Mouse (Mus musculus) embryo, embryonic 11 days (tissue): ENCODE results near the gene Il17rc.

Experiments used
- DNase-seq: peaks from one replicate; pipeline ENCODE4 v3.0.0-alpha.2; 2015

Gene Il17rc

DNA sequence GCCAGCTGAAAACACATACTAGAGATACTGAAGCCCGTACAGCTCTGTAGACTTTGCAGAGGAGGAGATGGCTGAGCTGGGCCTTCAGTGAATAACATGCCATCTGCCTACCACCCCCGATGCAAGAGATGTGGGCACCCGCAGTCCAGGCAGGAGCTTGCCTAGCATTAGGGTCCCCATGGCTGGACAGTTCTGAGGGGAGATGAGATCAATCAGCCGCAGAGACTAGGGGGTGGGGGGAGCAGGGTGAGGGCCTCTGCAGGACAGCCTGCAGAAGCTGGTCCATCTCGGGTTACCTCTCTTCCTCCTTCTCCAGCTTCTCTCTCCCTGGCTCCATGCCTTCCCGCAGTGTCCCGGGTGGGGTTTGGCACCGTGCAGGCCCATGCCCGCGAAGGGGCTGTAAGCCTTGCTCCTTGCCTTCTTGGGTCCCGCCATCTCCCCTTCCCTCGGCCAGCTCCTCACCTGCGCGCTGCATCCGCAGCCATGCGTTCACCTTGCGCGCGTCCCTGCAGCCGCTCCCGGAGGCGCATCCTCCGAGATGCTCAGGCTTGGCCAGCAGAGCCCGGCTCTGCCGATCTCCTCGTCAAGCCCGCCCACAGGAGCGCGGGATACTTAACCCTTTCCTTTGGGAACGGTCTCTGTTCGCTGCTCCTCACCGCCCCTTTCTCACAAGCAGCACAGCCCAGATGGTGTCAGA, 30.3 kb downstream of the Il17rc start, which contains the start of gene Prrt3:
Prrt3 (minus strand) TSS at position 544 of the 697 bp plus-strand sequence.
- peak; percentile 78 for DNase-seq

- no peak for DNase-seq
These were observed 31.6 kb downstream of the Il17rc start for GRCm38 (mm10) chr6:113502801-113503200.

DNA sequence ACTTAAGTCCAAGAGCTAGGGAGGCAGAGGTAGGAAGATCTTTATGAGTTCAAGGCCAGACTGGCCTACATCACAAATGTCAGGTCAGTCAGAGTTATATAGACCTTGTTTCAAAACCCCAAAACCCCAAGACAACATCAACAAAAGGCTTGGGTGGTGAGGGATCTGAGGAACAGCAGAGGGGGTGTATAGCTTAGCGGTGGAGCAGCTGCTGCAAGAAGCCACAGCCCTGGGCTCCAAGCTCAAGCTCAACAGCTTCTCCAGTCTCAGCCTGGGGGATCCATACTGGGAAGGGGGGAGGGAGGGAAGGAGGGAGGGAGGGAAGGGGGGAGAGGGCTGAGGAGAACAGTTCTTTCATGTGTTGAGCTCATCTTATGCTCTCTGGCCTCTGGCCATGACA, 34.5 kb downstream of the Il17rc start:
- no peak for DNase-seq

- DNase-seq: no peak
These were observed 35.9 kb downstream of the Il17rc start for GRCm38 (mm10) chr6:113507130-113507529.

GRCm38 (mm10) chr6:113508272-113508946, 37.2 kb downstream of the Il17rc start:
- DNase-seq: no peak

DNA sequence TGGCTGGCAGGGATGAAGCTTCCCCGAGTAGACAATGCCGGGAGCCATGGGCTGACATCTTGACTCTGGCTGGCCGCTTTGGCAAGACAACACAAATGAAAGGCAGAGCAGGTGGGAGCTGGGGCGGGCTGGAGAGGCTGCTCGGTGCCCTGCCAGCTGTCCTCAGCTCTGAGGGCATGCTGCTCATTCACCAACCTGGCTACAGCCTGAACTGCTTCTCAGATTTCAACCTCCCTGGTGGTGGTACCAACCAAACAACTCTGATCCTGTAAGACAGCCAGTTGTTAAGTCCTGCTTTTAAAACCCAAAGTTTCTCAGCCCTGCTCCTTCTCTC, 37.7 kb downstream of the Il17rc start:
- no peak for DNase-seq

- no peak for DNase-seq
These were observed 42.7 kb downstream of the Il17rc start for GRCm38 (mm10) chr6:113513944-113514343.

DNA sequence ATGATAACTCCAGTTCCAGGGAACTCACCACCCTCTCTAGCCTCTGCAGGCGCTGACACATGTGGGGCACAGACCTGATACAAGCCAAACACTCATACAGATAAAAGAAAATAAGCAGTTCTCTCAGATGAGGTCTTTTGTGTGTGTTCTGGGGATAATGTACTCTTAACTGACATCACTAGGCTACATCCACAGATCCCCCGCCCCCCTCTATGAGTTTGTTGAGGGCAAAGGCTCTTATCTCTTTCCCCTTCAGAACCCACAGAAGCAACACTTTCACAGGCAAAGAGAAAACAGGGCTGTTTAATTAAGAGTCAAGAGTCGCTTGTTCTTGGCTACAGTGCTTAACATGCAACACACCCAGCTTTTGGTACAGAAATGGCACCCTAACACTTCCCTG, 43.4 kb downstream of the Il17rc start:
- no peak for DNase-seq

DNA sequence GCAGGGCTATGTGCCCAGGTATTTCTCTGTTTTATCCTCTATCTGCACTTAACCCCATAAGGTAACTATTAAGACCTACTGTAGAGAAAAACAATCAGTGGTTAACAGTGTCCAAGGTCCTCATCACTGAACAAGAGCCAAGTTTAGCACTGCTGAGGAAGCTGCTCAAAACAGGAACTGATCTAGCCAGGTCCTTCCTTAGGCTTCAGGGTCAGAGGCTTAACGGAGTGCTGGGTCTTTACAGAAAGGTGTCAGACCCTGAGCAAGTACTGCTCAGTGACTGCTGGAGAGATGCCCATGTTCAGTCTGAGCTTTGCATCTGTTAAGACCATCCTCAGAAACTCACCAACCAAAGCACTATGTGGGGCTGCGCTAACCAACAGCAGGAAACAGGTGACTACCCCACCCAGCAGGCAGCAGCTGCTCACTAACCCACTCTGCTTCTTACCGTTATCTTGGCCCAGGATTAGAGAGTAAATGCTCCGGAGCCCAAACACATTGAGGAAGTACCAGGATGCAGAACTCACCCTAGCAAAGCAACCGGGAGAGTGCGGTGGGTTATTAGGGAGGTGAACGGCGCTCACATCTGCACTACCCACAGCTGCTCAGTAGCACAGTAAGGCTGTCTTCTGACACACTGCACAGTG, 46.3 kb downstream of the Il17rc start:
- DNase-seq: no peak

- no peak for DNase-seq
These were observed 51.1 kb downstream of the Il17rc start for GRCm38 (mm10) chr6:113522310-113522709.

GRCm38 (mm10) chr6:113523420-113523819, 52.2 kb downstream of the Il17rc start:
- DNase-seq: no peak

DNA sequence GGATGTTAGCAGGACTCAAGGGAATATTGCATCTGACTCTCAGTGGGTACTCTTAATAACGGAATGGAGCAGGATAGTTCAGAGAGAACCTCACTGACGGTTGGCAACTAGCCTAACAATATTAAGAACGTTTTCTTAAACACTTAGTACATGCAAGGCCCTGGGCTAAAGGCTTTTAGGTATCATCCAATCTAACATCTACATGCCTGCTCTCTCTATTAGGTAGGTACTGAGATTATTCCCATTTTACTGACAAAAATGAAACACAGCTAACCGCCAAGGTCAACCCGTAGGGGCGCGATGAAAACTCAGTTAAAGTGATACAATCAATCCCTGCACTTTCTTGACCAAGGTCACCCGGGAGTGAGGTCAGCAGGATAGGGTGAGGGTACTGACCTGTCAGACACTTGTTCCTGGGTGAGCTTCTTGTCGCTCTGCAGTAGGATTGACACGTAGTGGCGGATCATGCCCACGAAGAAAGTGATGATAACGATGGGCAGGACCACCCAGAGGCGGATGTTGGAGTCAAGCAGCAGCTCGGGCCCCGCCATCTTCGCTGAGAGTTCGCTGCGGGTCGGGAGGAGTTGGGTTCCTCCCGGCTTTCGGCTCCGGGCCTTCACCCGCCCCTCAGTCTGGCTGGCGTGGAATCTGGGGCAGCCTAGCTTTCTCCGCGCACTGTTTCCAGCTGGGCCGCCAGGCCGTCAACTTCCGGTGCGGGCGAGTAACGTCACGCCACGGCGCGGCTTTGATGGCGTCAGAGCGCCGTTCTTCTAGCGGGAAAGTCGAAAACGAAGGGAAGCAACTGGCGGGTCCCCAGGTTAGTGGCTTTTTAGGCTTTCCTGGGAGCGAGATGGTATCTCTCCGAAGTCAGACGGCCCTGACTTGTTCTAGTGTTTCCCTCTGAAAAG, 60.0 kb downstream of the Il17rc start, which contains the start of the genes Emc3 and Fancd2:
Emc3 (minus strand) TSS at position 721 of the 908 bp plus-strand sequence.
Fancd2 (plus strand) TSS at position 751 of the 908 bp plus-strand sequence.
- DNase-seq: peak; percentile 93

DNA sequence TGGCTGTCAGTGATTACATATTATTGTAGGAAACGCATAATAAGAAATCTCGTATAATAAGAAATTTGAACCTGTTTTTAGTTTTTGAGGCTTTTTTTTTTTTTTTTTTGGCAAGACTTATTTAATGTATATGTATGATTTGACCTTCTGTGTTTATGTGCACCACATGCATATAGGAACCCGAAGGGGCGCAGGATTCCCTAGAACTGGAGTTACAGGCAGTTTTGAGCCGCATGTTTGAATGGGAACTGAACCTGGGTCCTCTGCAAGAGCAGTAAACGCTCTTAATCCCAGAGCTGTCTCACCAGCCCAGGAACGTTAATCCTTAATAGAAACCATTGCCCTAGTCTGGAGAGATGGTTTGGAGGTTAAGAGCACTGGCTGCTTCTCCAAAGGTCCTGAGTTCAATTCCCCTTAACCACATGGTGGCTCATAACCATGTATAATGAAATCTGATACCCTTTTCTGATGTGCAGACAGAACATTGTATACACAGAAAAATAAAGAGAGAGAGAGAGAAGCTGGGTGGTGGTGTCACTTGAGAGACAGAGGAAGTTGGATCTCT, 60.7 kb downstream of the Il17rc start:
- DNase-seq: peak; percentile 14
